Mouse (Mus musculus) cerebellum, adult 9-10 months (tissue): Measurements from ENCODE around the gene Ric3.
"Not testable (repeated sequence)": the region's sequence is repeated elsewhere in the genome, so short reads cannot be mapped to it uniquely, and the experiment has no call there.

Experiments
- DNase-seq: peaks from one replicate; pipeline ENCODE4 v3.0.0; 2022

Gene Ric3

GRCm38 (mm10) chr7:109083113-109083812, at the start of gene Ric3:
TSS of gene Ric3 (minus strand) at chr7:109083331.
- DNase-seq = peak; percentile 89

DNA sequence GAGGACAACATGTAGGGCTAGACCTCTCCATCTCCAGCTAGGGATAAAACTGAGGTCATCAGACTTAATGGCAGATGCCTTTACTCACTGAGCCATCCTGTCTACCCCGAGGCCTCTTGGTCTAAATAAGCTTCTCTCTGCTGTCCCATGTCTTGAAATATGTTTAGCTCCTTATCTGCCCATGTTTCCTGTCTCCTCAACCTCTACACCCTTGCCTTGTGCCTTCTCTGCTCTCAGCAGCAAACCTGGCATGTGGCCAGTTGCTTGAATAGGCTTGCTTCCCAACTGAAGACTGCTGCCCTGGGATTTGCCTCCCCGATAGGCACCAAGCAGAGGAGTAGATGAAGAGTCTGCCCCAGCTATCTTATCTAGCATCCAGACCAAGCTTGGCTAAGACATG, 48.4 kb upstream of the Ric3 start:
- DNase-seq = no peak

GRCm38 (mm10) chr7:109129946-109130686, 47.0 kb upstream of the Ric3 start:
- no peak for DNase-seq

DNA sequence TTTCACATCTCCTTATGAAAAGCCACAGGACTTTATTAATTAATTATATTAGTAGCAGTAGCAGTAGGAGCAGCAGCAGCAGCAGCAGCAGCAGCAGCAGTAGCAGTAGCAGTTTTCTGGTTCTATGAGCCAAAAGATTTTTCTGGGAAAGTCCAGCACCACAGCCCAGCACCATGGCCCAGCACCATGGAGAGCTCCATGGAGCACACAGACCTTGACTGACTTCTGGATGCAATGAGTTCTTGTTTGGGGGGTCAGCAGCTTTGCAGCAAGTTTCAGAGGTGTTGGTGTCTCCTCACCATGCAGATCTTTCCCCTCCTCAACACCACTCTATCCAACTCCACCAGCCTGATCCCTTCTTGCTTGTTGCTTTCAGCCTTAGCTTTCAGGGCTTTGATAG, 46.3 kb upstream of the Ric3 start:
- DNase-seq = no peak

- DNase-seq = no peak
Observed at GRCm38 (mm10) chr7:109115929-109116328, 32.8 kb upstream of the Ric3 start.

GRCm38 (mm10) chr7:109115488-109115887, 32.4 kb upstream of the Ric3 start:
- DNase-seq = not testable (repeated sequence)

DNA sequence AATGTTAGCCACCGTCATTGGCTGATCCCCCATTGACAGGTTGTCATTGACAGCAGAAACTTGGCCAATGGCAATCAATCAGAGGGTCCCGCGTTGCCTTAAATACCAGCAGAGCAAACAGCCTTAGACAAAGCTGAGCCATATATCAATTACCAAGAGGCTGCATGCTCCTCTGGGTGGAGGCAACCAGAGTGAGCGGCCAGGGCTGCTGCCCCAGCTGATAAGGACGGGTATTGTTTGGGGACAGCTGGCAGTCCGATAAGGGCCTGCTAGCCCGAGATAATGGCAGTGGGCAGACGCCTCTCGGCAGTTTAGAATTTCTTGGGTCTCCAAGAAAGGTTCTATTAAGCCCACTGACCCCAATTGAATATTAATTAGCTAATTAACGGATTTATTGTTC, 31.8 kb upstream of the Ric3 start:
- DNase-seq = no peak

DNA sequence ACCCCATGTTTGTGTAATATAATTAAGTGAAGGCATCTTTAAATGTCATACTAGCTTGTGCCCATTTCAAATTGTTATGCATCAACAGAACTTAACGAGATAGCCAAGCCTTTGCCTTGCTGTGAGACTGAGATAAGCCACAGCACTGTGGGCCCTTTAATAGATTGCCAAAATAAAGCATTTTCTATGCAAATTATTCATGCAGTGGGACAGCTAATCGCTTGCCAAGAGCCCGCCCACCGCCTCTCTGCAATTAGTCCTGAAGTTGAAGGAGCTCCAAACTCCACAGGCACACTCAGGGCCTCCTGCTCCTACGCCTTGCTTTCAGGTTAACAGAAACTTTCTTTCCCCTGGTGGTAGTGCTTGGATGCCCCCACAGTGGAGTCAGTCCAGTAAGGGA, 27.9 kb upstream of the Ric3 start:
- no peak for DNase-seq

- no peak for DNase-seq
Observed at GRCm38 (mm10) chr7:109104894-109105293, 21.8 kb upstream of the Ric3 start.

GRCm38 (mm10) chr7:109101167-109101566, 18.0 kb upstream of the Ric3 start:
- DNase-seq = no peak

- peak; percentile 63 for DNase-seq
Observed at GRCm38 (mm10) chr7:109098145-109099018, 15.3 kb upstream of the Ric3 start.

GRCm38 (mm10) chr7:109097203-109097602, 14.1 kb upstream of the Ric3 start:
- no peak for DNase-seq

DNA sequence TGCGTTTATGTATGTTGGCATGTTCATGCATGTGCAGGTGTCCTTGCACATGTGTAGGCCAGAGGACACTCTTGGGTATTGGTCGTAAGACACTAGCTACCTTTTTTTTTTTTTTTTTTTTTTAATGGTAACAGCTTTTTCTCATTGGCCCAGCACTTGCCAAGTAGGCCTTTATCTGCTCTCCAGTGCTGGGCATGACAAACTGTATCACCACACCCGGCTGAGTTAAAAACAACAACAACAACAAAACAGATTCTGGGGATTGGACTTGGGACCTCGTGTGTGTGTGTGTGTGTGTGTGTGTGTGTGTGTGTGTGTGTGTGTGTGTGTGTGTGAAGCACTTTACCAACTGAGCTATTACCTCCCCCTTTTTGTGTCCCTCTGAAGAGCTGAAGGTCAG, 13.5 kb upstream of the Ric3 start:
- DNase-seq = no peak

DNA sequence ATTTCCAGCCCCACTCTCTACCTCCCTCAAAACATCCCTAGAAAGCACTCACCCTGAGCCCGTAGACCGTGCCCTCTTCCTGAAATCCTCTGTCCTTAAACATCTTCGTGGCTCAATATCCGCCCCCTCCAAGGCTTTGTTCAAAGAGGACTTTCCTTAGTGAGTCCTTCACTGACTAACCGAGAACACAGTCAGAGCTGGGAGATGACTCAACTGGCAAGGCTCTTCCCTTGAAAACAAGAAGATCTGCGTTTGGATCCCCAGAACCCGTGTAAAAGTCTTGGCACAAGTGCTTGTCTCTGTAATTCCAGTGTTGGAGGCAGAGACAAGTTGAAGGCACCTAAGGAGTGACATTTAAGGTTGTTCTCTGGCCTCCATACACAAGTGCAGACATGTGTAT, 11.2 kb upstream of the Ric3 start:
- DNase-seq = no peak

- not testable (repeated sequence) for DNase-seq
Observed at GRCm38 (mm10) chr7:109091316-109091715, 8.2 kb upstream of the Ric3 start.

GRCm38 (mm10) chr7:109086946-109087345, 3.8 kb upstream of the Ric3 start:
- DNase-seq = no peak

DNA sequence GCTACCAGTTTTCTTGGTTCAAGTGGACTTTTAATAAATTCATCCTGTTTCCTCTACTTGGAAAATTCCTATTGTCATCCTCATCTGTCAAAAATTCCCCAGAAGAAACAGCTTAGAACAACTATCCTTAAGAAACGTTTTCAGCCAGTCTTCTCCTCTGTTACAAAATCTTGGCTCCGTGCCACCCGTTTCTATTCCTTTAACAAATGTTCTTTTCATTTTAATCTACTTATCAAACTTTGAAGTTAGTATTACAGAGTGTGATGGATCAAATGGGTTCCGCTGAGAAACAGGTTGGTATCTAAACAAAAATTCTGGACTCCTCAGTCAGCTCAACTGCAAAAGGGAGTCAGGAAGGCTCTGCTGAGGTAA, 668 bp upstream of the Ric3 start:
- peak; percentile 62 for DNase-seq

- no peak for DNase-seq
Observed at GRCm38 (mm10) chr7:109082269-109083112, 640 bp downstream of the Ric3 start.

GRCm38 (mm10) chr7:109072326-109072725, 10.8 kb downstream of the Ric3 start:
- no peak for DNase-seq

- DNase-seq = no peak
Observed at GRCm38 (mm10) chr7:109069641-109070040, 13.5 kb downstream of the Ric3 start.

GRCm38 (mm10) chr7:109059536-109059935, 23.6 kb downstream of the Ric3 start:
- DNase-seq = no peak

GRCm38 (mm10) chr7:109050831-109051230, 32.3 kb downstream of the Ric3 start:
- peak; percentile 90 for DNase-seq

GRCm38 (mm10) chr7:109045876-109046275, 37.3 kb downstream of the Ric3 start:
- no peak for DNase-seq
